In genomic region chr17:35897644-35898573, GRCm38 (mm10) we compare ENCODE assay signal across 8 mouse cellular contexts. TPM values are rescaled to one million over a fixed set of nuclear protein-coding genes. Genes with fewer than 3 reads are reported as not detected.
DNase-seq lines count a peak whose midpoint lies in the region; ATAC-seq lines count a peak whose summit lies in the region.

No protein-coding gene starts in this region.

- peak overlapping the region; percentile 95 for H3K4me3 ChIP-seq in megakaryocyte, embryonic 14.5 days (replicated peaks)
- H3K4me3 ChIP-seq in hindbrain, embryonic 14.5 days (replicated peaks; ENCODE audit: low read length) = peak overlapping the region; percentile 81
- H3K4me3 ChIP-seq in liver, embryonic 16.5 days (ENCODE audit: low read depth, low read length) = peak overlapping the region; percentile 91

- ATAC-seq in megakaryocyte, adult 5-6 weeks (ENCODE audit: poor library complexity, severe bottlenecking) = no peak
- ATAC-seq in hindbrain, embryonic 14.5 days (ENCODE audit: low FRiP score) = peak; percentile 46
- ATAC-seq in liver, embryonic 16.5 days (ENCODE audit: low read depth) = peak; percentile 37; the same call in 1 of the 2 replicates

- H3K27me3 ChIP-seq in megakaryocyte, embryonic 14.5 days (replicated peaks) = no peaks in the 10 kb centered on the region
- H3K27me3 ChIP-seq in hindbrain, embryonic 14.5 days (ENCODE audit: control insufficient read depth, insufficient read depth, low read length) = no peaks in the 10 kb centered on the region
- no peaks in the 10 kb centered on the region for H3K27me3 ChIP-seq in liver, embryonic 16.5 days (ENCODE audit: control insufficient read depth, insufficient read depth, low read depth, low read length)

- DNase-seq in cerebellum, postnatal 25 days = peak; percentile 54 to 67
- DNase-seq in hindbrain, embryonic 14.5 days (ENCODE audit: low spot score) = no peak
- DNase-seq in thymus, postnatal 4 days = peak; percentile 47
- no peak for DNase-seq in ovary, postnatal 10 days (ENCODE audit: low spot score)
- no peak for DNase-seq in layer of hippocampus, postnatal 10 days (ENCODE audit: low spot score in 2 of 2)

- H3K36me3 ChIP-seq in megakaryocyte, embryonic 14.5 days (replicated peaks; ENCODE audit: low read length) = peaks cover 61% of the 10 kb centered on the region
- H3K36me3 ChIP-seq in hindbrain, embryonic 14.5 days (replicated peaks; ENCODE audit: control insufficient read depth, insufficient read depth) = peaks cover 66% of the 10 kb centered on the region
- peaks cover 6% of the 10 kb centered on the region; the same call in 1 of the 2 replicates for H3K36me3 ChIP-seq in liver, embryonic 16.5 days (ENCODE audit: control insufficient read depth, insufficient read depth)

- H3K9ac ChIP-seq in hindbrain, embryonic 14.5 days = peak overlapping the region; percentile 95
- H3K9ac ChIP-seq in liver, embryonic 16.5 days (ENCODE audit: low read depth, low read length) = peak overlapping the region; percentile 54

- no peaks in the 10 kb centered on the region for H3K9me3 ChIP-seq in megakaryocyte, embryonic 14.5 days
- no peaks in the 10 kb centered on the region for H3K9me3 ChIP-seq in hindbrain, embryonic 14.5 days (ENCODE audit: control insufficient read depth, low read length)
- no peaks in the 10 kb centered on the region for H3K9me3 ChIP-seq in liver, embryonic 16.5 days (replicated peaks; ENCODE audit: control insufficient read depth, low read length)

- H3K4me1 ChIP-seq in megakaryocyte, embryonic 14.5 days = peaks cover 73% of the 10 kb centered on the region
- H3K4me1 ChIP-seq in hindbrain, embryonic 14.5 days (replicated peaks; ENCODE audit: control insufficient read depth, insufficient read depth, low read length) = peaks cover 18% of the 10 kb centered on the region
- H3K4me1 ChIP-seq in liver, embryonic 16.5 days (ENCODE audit: control insufficient read depth, low read depth, low read length) = peaks cover 13% of the 10 kb centered on the region

- peak overlapping the region; percentile 100 for H3K4me2 ChIP-seq in hindbrain, embryonic 14.5 days (replicated peaks)
- peak overlapping the region; percentile 97 for H3K4me2 ChIP-seq in liver, embryonic 16.5 days (ENCODE audit: low read depth, low read length)

- 47% methylated on average over 23 of the region's 23 CpGs for WGBS in hindbrain, embryonic 14.5 days
- WGBS in liver, embryonic 16.5 days (ENCODE audit: insufficient replicate concordance) = 31% methylated on average over 23 of the region's 23 CpGs

- peak overlapping the region; percentile 90 for H3K27ac ChIP-seq in hindbrain, embryonic 14.5 days
- H3K27ac ChIP-seq in liver, embryonic 16.5 days (ENCODE audit: low read length) = peak overlapping the region; percentile 53

RNA-seq across cellular contexts. Expression of gene 2310061I04Rik, which starts 0.7 kb away (rescaled TPM):
- 101 and 470 TPM in 2 replicates for polyA plus RNA-seq in megakaryocyte, embryonic 14.5 days (2012; ENCODE audit: insufficient read depth, low replicate concordance)
- total RNA-seq in megakaryocyte, adult 5-6 weeks (2015) = 28.4 and 31.8 TPM in 2 replicates
- total RNA-seq in megakaryocyte, adult 5-6 weeks (2017) = 3.5 and 9.8 TPM in 2 replicates
- polyA plus RNA-seq in hindbrain, embryonic 14.5 days (2014; fragmentation: Nextera tagmentation; extraction: Ambion mirVana) = 55.3 and 57.5 TPM in 2 replicates
- polyA plus RNA-seq in liver, embryonic 16.5 days (2015; fragmentation: Nextera tagmentation; extraction: Ambion mirVana) = 7.9 and 8.0 TPM in 2 replicates
- total RNA-seq in layer of hippocampus, postnatal 10 days (2021) = 10 to 100 TPM; 69.4 to 77.2 TPM

RNA-seq across cellular contexts. Expression of gene Atat1, which starts 12.0 kb away (rescaled TPM):
- 15.4 and 23.3 TPM in 2 replicates for polyA plus RNA-seq in megakaryocyte, embryonic 14.5 days (2012; ENCODE audit: insufficient read depth, low replicate concordance)
- total RNA-seq in megakaryocyte, adult 5-6 weeks (2015) = 8.7 and 10.1 TPM in 2 replicates
- total RNA-seq in megakaryocyte, adult 5-6 weeks (2017) = 5.2 and 7.6 TPM in 2 replicates
- polyA plus RNA-seq in hindbrain, embryonic 14.5 days (2014; fragmentation: Nextera tagmentation; extraction: Ambion mirVana) = 387 and 408 TPM in 2 replicates
- polyA plus RNA-seq in liver, embryonic 16.5 days (2015; fragmentation: Nextera tagmentation; extraction: Ambion mirVana) = 7.4 and 7.7 TPM in 2 replicates
- total RNA-seq in layer of hippocampus, postnatal 10 days (2021) = 100 to 1,000 TPM; 132 to 133 TPM

RNA-seq across cellular contexts. Expression of gene Mrps18b, which starts 18.3 kb away (rescaled TPM):
- 5.7 TPM in 1 of 2 replicates, not detected in the other for polyA plus RNA-seq in megakaryocyte, embryonic 14.5 days (2012; ENCODE audit: insufficient read depth, low replicate concordance)
- total RNA-seq in megakaryocyte, adult 5-6 weeks (2015) = 29.2 and 35.9 TPM in 2 replicates
- 25.0 and 28.9 TPM in 2 replicates for total RNA-seq in megakaryocyte, adult 5-6 weeks (2017)
- polyA plus RNA-seq in hindbrain, embryonic 14.5 days (2014; fragmentation: Nextera tagmentation; extraction: Ambion mirVana) = 61.4 and 63.6 TPM in 2 replicates
- 56.3 and 60.9 TPM in 2 replicates for polyA plus RNA-seq in liver, embryonic 16.5 days (2015; fragmentation: Nextera tagmentation; extraction: Ambion mirVana)
- 10 to 100 TPM; 49.1 to 50.2 TPM for total RNA-seq in layer of hippocampus, postnatal 10 days (2021)

RNA-seq across cellular contexts. Expression of gene Dhx16, which starts 18.3 kb away (rescaled TPM):
- polyA plus RNA-seq in megakaryocyte, embryonic 14.5 days (2012; ENCODE audit: insufficient read depth, low replicate concordance) = 23.2 and 32.1 TPM in 2 replicates
- 87.6 and 118 TPM in 2 replicates for total RNA-seq in megakaryocyte, adult 5-6 weeks (2015)
- 65.9 and 72.8 TPM in 2 replicates for total RNA-seq in megakaryocyte, adult 5-6 weeks (2017)
- 25.8 and 29.0 TPM in 2 replicates for polyA plus RNA-seq in hindbrain, embryonic 14.5 days (2014; fragmentation: Nextera tagmentation; extraction: Ambion mirVana)
- 29.1 and 29.8 TPM in 2 replicates for polyA plus RNA-seq in liver, embryonic 16.5 days (2015; fragmentation: Nextera tagmentation; extraction: Ambion mirVana)
- 10 to 100 TPM; 26.1 to 36.5 TPM for total RNA-seq in layer of hippocampus, postnatal 10 days (2021)

RNA-seq across cellular contexts. Expression of gene Ppp1r10, which starts 18.3 kb away (rescaled TPM):
- 28.5 and 36.4 TPM in 2 replicates for polyA plus RNA-seq in megakaryocyte, embryonic 14.5 days (2012; ENCODE audit: insufficient read depth, low replicate concordance)
- 82.4 and 93.7 TPM in 2 replicates for total RNA-seq in megakaryocyte, adult 5-6 weeks (2015)
- total RNA-seq in megakaryocyte, adult 5-6 weeks (2017) = 131 and 157 TPM in 2 replicates
- 34.8 and 37.9 TPM in 2 replicates for polyA plus RNA-seq in hindbrain, embryonic 14.5 days (2014; fragmentation: Nextera tagmentation; extraction: Ambion mirVana)
- polyA plus RNA-seq in liver, embryonic 16.5 days (2015; fragmentation: Nextera tagmentation; extraction: Ambion mirVana) = 22.2 and 24.7 TPM in 2 replicates
- 10 to 100 TPM; 66.2 to 67.3 TPM for total RNA-seq in layer of hippocampus, postnatal 10 days (2021)

Comparison
In these comparisons a context has a peak if more than half of its experiments do, and no peak if none do; other contexts are left out.
1. DNase-seq: peak in cerebellum, postnatal 25 days (2 of 2) and thymus, postnatal 4 days (single experiment); none in hindbrain, embryonic 14.5 days (single experiment), ovary, postnatal 10 days (single experiment) and layer of hippocampus, postnatal 10 days (0 of 2).
2. RNA of gene Atat1, which starts 12.0 kb away (polyA plus RNA-seq): 387 to 408 TPM in hindbrain, embryonic 14.5 days; 15.4 to 23.3 TPM in megakaryocyte, embryonic 14.5 days and 7.4 to 7.7 TPM in liver, embryonic 16.5 days; every median in the first group is over 10 times any median in the second.
3. Peak in every context shown above with its lines, with median percentiles within 50 percentile points of each other: H3K4me3 ChIP-seq.